Mouse (Mus musculus) liver, embryonic 14.5 days (tissue): ENCODE results near the gene Prcd. TPM values are rescaled to one million over a fixed set of nuclear protein-coding genes. Genes with fewer than 3 reads are reported as not detected.
A peak's percentile ranks its signal among the peaks of the same experiment; 100 is the strongest.

Experiments used
- ATAC-seq: fragments of 200-750 bp; cut with Nextera tagmentation; 2 replicates; pipeline ENCODE4 v1.8.0; 2017; ENCODE audit warnings: moderate number of reproducible peaks, mild to moderate bottlenecking, moderate library complexity; ENCODE audit not compliant: insufficient read depth
- DNase-seq, 3 experiments: peaks; one replicate each; pipeline ENCODE4 v3.0.0-alpha.2; 2012 to 2013; ENCODE audit warnings: low read depth in 3 of 3, low spot score in 3 of 3
- H3K27ac ChIP-seq: fragments of 300-500 bp; sonication (generic); 2 replicates; pipeline ENCODE4 v1.5.1; 2014; ENCODE audit warnings: moderate library complexity, mild to moderate bottlenecking, control low read depth, inconsistent platforms
- H3K27me3 ChIP-seq: fragments of 300-500 bp; sonication (generic); 2 replicates; pipeline ENCODE4 v1.6.1; 2014; ENCODE audit warnings: mild to moderate bottlenecking, low read length, moderate library complexity; ENCODE audit not compliant: control insufficient read depth, insufficient read depth
- H3K36me3 ChIP-seq: fragments of 300-500 bp; sonication (generic); replicated peaks from 2 replicates; pipeline ENCODE4 v1.6.1; 2014; ENCODE audit warnings: low read depth; ENCODE audit not compliant: control insufficient read depth, insufficient read depth
- H3K4me1 ChIP-seq, 2 experiments: fragments of 200-500 bp in 1 of 2; fragments of 300-500 bp in 1 of 2; sonication (generic) in 1 of 2; replicated peaks; 2 replicates each; pipeline ENCODE4 v1.6.1; 2012 to 2014; ENCODE audit warnings: antibody characterized with exemption in 1 of 2, inconsistent platforms in 1 of 2, low read length in 1 of 2; ENCODE audit not compliant: control insufficient read depth in 2 of 2, insufficient read depth in 2 of 2
- H3K4me2 ChIP-seq: fragments of 300-500 bp; sonication (generic); 2 replicates; pipeline ENCODE4 v1.6.1; 2014; ENCODE audit warnings: low read depth, mild to moderate bottlenecking, control low read depth, moderate library complexity
- H3K4me3 ChIP-seq, 2 experiments: fragments of 200-500 bp in 1 of 2; fragments of 300-500 bp in 1 of 2; sonication (generic) in 1 of 2; 2 replicates each; pipeline ENCODE4 v1.5.1; 2012 to 2014; ENCODE audit warnings: low read depth in 2 of 2, low read length in 2 of 2, mild to moderate bottlenecking in 2 of 2, control low read depth in 1 of 2, inconsistent platforms in 1 of 2, moderate library complexity in 1 of 2; ENCODE audit not compliant: insufficient read depth in 1 of 2
- H3K9ac ChIP-seq: fragments of 300-500 bp; sonication (generic); replicated peaks from 2 replicates; pipeline ENCODE4 v1.6.1; 2014; ENCODE audit warnings: mild to moderate bottlenecking, control low read depth, moderate library complexity
- H3K9me3 ChIP-seq: fragments of 300-500 bp; sonication (generic); 2 replicates; pipeline ENCODE4 v1.6.1; 2016; ENCODE audit warnings: low read length, mixed read lengths; ENCODE audit not compliant: control insufficient read depth
- CTCF ChIP-seq: IDR thresholded peaks from 2 replicates; pipeline ENCODE4 v1.5.1; 2016; ENCODE audit warnings: antibody characterized with exemption, low read depth, control low read depth
- EP300 ChIP-seq: IDR thresholded peaks from 2 replicates; pipeline ENCODE4 v1.6.1; 2016; ENCODE audit warnings: antibody characterized with exemption, low read depth
- WGBS: fragments of 180-500 bp; shearing (Covaris S2); extraction: QIAGEN DNeasy Blood & Tissue Kit; methylation state at CpG from one replicate; pipeline ENCODE4 v1.1.7; 2014; ENCODE audit not compliant: insufficient replicate concordance; 5-methylcytosine and 5-hydroxymethylcytosine counted together
- polyA plus RNA-seq, 2 experiments: library from polyadenylated mRNA; depleted of rRNA in 1 of 2; stranded (reverse) in 1 of 2; unstranded in 1 of 2; fragments of >200 nt; fragmentation: Nextera tagmentation in 1 of 2; extraction: Ambion mirVana in 1 of 2; gene quantifications; 2 replicates each; pipeline versions ENCODE4 v1.2.1 to v1.2.3; 2012 to 2014

Gene Prcd
- polyA plus RNA-seq, 2 experiments, result 0.11 to 0.19 TPM

DNA sequence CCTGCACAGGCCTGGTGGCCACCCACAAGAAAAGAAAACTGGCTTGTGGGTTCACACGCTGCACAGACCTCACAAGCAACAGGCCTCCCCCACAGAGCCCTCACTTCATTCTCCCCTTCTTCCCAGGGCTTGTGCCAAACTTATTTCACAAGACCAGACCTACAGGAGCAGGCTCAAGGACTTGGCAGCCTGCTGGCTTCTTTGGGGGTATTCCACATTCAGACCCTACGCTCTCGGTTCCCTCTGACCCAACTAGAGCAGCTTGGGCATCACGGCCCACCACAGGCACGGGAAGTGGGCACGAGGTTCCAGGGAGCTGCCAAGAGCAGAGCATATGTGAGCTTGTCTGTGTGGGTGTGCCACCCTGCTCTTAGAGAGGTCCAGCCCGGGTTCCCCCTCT lies 35.7 kb upstream of the Prcd start:
- Histone ChIP-seq H3K4me2 (no peak overlapping the region), H3K9me3 (no peaks in the 10 kb centered on the region), H3K27me3 (no peaks in the 10 kb centered on the region), H3K9ac (no peak overlapping the region), H3K27ac (peak overlapping the region; percentile 80; the same call in 1 of the 2 replicates), H3K4me1 (peaks cover 88 to 92% of the 10 kb centered on the region in 2 experiments), H3K36me3 (no peaks in the 10 kb centered on the region), H3K4me3 (no peak overlapping the region)
- ATAC-seq (no peak), DNase-seq (no peak)
- WGBS, result 79% methylated on average over 7 of the region's 7 CpGs
- TF ChIP-seq CTCF (no peak), EP300 (no peak)

DNA sequence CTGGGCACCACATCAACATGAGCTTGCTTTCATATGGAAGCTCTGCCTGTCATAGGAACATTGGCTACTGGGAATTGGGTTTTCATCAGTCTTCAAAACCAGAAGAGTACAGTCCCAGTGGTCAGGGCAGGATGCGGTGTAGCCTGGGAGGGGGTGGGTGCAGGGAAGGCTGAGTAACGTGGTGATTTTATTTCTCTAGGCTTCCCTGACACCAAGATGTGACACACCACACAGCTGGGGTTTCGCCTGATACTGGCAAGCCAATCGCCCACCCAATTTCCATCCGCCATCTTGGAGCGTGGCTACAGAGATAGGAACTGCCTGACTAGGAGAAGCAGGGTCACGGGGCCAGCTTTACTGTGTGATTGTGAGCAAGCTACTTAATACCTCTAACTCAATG lies 34.7 kb upstream of the Prcd start:
- H3K4me1 ChIP-seq, result peaks cover 89% of the 10 kb centered on the region in 2 experiments

DNA sequence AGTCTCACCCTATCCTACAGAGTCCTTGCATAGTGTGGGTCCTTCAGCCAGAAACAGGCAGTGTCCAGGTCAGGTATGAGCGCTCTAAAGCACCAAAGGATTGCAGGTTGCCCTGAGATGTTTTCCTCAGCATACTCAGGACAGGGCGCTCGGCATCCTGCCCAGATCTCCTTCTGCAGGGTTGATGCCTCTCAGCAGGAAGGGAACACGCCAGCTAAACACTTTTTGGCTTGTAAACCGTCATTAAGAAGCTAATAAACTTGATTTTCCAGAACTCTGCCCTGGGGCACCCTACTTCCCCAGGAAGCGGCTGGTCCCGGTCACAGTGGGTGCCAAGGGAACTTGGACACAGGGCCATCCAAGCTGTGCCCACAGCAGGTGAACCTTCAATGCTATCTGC lies 34.2 kb upstream of the Prcd start:
- H3K9ac ChIP-seq, result 0 out of 2 replicates have a peak overlapping the region, but pooled peaks have one; percentile 2
- peak overlapping the region; percentile 84 for H3K27ac ChIP-seq
- DNase-seq, result no peak
- no peaks in the 10 kb centered on the region for H3K36me3 ChIP-seq
- no peaks in the 10 kb centered on the region for H3K9me3 ChIP-seq
- ATAC-seq, result no peak
- TF ChIP-seq EP300, result no peak
- no peak for TF ChIP-seq CTCF
- H3K27me3 ChIP-seq, result no peaks in the 10 kb centered on the region
- H3K4me2 ChIP-seq, result peak overlapping the region; percentile 84
- H3K4me1 ChIP-seq, result peaks cover 87 to 88% of the 10 kb centered on the region in 2 experiments
- 85% methylated on average over 7 of the region's 7 CpGs for WGBS
- H3K4me3 ChIP-seq, result no peak overlapping the region

More for the DNA sequence above, 34.7 kb upstream of the Prcd start:
- TF ChIP-seq EP300 (no peak), CTCF (no peak)
- WGBS, result 68% methylated on average over 7 of the region's 7 CpGs
- Histone ChIP-seq H3K4me2 (0 out of 2 replicates have a peak overlapping the region, but pooled peaks have one; percentile 84), H3K36me3 (no peaks in the 10 kb centered on the region), H3K9me3 (no peaks in the 10 kb centered on the region), H3K27ac (peak overlapping the region; percentile 10; the same call in 1 of the 2 replicates), H3K9ac (no peak overlapping the region), H3K4me3 (no peak overlapping the region), H3K27me3 (no peaks in the 10 kb centered on the region)
- DNase-seq (no peak), ATAC-seq (no peak)

DNA sequence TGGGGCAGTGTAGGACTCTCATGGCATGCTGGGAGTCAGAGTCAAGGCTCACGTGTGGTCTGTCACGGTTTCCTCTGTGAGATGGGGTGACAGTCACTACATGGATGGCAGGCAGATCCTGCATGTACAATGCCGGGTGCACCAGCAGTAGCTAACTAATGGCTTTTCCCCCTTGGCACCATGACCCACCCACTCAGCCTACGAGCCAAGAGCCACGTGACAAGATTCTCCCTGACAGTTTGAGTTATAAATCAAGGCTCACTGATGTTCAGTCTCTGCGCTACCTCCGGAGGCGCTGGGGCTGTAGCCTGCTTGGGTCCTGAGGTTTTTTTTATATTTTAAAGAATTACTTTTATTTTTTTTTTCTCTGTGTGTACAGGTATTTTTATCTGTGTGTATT lies 33.8 kb upstream of the Prcd start:
- TF ChIP-seq EP300 (no peak), CTCF (no peak)
- Histone ChIP-seq H3K9me3 (no peaks in the 10 kb centered on the region), H3K36me3 (no peaks in the 10 kb centered on the region), H3K4me2 (peak overlapping the region; percentile 84), H3K9ac (peak overlapping the region; percentile 46), H3K4me1 (peaks cover 87 to 89% of the 10 kb centered on the region in 2 experiments), H3K27me3 (no peaks in the 10 kb centered on the region), H3K4me3 (peak overlapping the region; percentile 39 to 50; a peak in 2 of 4 replicates), H3K27ac (peak overlapping the region; percentile 84)
- DNase-seq (no peak), ATAC-seq (no peak)
- 67% methylated on average over 8 of the region's 8 CpGs for WGBS

DNA sequence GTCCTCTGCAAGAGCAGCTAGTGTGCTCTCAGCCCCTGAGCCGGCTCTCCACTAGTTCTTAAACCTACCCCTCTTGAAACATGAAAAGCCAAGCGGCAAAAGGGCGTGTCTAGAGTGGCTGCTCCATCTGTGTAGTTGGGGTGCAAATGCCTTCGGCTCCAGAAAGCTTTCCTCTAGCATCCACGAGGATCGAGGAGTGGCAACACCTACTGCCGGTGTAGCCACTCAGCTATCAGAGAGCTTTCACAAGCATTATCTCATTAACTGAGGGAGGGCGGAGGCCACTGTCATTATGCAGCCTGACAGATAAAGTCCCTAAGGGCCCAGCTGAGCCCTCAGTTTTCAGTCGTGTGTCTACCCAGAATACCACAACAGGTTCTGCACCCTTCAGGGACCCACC lies 33.3 kb upstream of the Prcd start:
- DNase-seq, result peak; percentile 77 to 82 (median 81)
- TF ChIP-seq EP300 (peak; percentile 85), CTCF (no peak)
- peak overlapping the region; percentile 84 for H3K4me2 ChIP-seq
- WGBS, result 10% methylated on average over 9 of the region's 9 CpGs
- H3K4me3 ChIP-seq, result peak overlapping the region; percentile 39 to 50
- peak; percentile 68 for ATAC-seq
- no peaks in the 10 kb centered on the region for H3K9me3 ChIP-seq
- H3K27ac ChIP-seq, result peak overlapping the region; percentile 84
- peaks cover 87 to 89% of the 10 kb centered on the region in 2 experiments for H3K4me1 ChIP-seq
- H3K36me3 ChIP-seq, result no peaks in the 10 kb centered on the region
- peak overlapping the region; percentile 67 for H3K9ac ChIP-seq
- H3K27me3 ChIP-seq, result no peaks in the 10 kb centered on the region
